Mouse (Mus musculus) embryonic facial prominence, embryonic 12.5 days (tissue): ENCODE data around the gene Golph3. TPM values are rescaled to one million over a fixed set of nuclear protein-coding genes. Genes with fewer than 3 reads are reported as not detected.

Experiments
- ATAC-seq: fragments of 200-750 bp; cut with Nextera tagmentation; 2 replicates; pipeline ENCODE4 v1.8.0; 2017; ENCODE audit not compliant: insufficient number of reproducible peaks, insufficient read depth, low FRiP score, low TSS enrichment
- H3K27ac ChIP-seq: fragments of 300-500 bp; sonication (generic); 2 replicates; pipeline ENCODE4 v1.5.1; 2016; ENCODE audit warnings: mild to moderate bottlenecking
- H3K27me3 ChIP-seq: fragments of 300-500 bp; sonication (generic); 2 replicates; pipeline ENCODE4 v1.6.1; 2016; ENCODE audit warnings: mild to moderate bottlenecking, moderate library complexity
- H3K36me3 ChIP-seq: fragments of 300-500 bp; sonication (generic); 2 replicates; pipeline ENCODE4 v1.6.1; 2016; ENCODE audit warnings: mild to moderate bottlenecking
- H3K4me1 ChIP-seq: fragments of 300-500 bp; sonication (generic); 2 replicates; pipeline ENCODE4 v1.6.1; 2016
- H3K4me2 ChIP-seq: fragments of 300-500 bp; sonication (generic); replicated peaks from 2 replicates; pipeline ENCODE4 v1.6.1; 2016; ENCODE audit warnings: mild to moderate bottlenecking, moderate library complexity
- H3K4me3 ChIP-seq: fragments of 300-500 bp; sonication (generic); 2 replicates; pipeline ENCODE4 v1.5.1; 2016; ENCODE audit warnings: mild to moderate bottlenecking
- H3K9ac ChIP-seq: fragments of 300-500 bp; sonication (generic); 2 replicates; pipeline ENCODE4 v1.6.1; 2016; ENCODE audit warnings: mild to moderate bottlenecking, moderate library complexity
- H3K9me3 ChIP-seq: fragments of 300-500 bp; sonication (generic); 2 replicates; pipeline ENCODE4 v1.6.1; 2016; ENCODE audit warnings: mild to moderate bottlenecking, moderate library complexity
- WGBS: fragments of 180-500 bp; shearing (Covaris S2); methylation state at CpG from one replicate; pipeline ENCODE4 v1.1.7; 2016; 5-methylcytosine and 5-hydroxymethylcytosine counted together
- polyA plus RNA-seq: library from polyadenylated mRNA; unstranded; fragments of >200 nt; fragmentation: Nextera tagmentation; extraction: Ambion mirVana; gene quantifications from 2 replicates; pipeline ENCODE4 v1.2.1, GENCODE M21; 2016

Golph3 gene
- polyA plus RNA-seq, 1 experiment from 2014 or later: 104 TPM

DNA sequence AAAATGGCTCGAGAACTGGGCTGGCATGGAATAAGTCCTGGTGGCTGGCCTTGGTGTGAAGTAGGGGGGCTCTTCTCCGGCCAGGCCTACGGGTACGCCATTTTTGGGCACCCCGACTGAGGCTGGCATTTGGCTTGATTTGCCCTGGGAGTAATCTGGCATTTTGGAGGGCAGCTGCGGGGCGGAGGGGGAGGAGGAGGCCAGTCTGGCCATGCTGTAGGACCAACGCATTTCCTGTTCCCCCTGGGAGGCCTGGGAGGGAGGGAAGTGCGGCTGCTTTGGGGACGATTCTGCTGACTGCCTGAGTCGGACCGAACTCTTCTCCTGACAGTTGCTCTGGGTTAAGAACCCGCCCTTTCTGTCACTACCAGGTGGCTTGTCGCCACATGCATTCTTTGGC is 52.2 kb downstream of the Golph3 start:
- H3K4me3 ChIP-seq: no peak overlapping the region
- H3K4me1 ChIP-seq: peaks cover 4% of the 10 kb centered on the region; the same call in 1 of the 2 replicates
- no peak for ATAC-seq
- H3K9me3 ChIP-seq: no peaks in the 10 kb centered on the region
- H3K9ac ChIP-seq: no peak overlapping the region
- 66% methylated on average over 14 of the region's 14 CpGs for WGBS
- 0 out of 2 replicates have a peak, but pooled peaks cover 4% of the 10 kb centered on the region for H3K36me3 ChIP-seq
- H3K27me3 ChIP-seq: 0 out of 2 replicates have a peak, but pooled peaks cover 4% of the 10 kb centered on the region
- H3K27ac ChIP-seq: no peak overlapping the region
- no peak overlapping the region for H3K4me2 ChIP-seq

DNA sequence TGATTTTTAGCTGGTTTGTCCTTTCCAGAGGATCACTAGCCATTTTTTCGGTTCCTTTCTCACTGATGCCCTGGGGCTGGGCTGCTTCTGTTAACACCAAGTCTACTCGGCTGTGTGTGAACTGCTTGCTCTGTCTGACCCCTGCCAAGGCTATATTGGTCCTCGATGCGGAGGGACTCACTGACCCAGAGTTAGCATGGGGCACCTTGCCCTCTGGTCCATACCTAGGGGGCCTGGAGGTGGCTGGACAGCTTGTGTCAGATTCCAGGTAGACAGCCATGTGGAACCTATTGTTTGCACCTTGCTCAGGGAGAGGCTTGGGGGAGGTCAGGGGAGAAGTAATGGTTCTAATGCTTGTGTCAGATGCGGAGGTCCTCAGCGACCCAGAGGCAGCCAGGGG is 52.7 kb downstream of the Golph3 start:
- H3K4me1 ChIP-seq: peaks cover 4% of the 10 kb centered on the region; the same call in 1 of the 2 replicates
- 49% methylated on average over 6 of the region's 6 CpGs for WGBS
- H3K9me3 ChIP-seq: no peaks in the 10 kb centered on the region
- no peak overlapping the region for H3K27ac ChIP-seq
- 0 out of 2 replicates have a peak, but pooled peaks cover 4% of the 10 kb centered on the region for H3K27me3 ChIP-seq
- ATAC-seq: no peak
- no peak overlapping the region for H3K4me3 ChIP-seq
- H3K36me3 ChIP-seq: 0 out of 2 replicates have a peak, but pooled peaks cover 4% of the 10 kb centered on the region
- no peak overlapping the region for H3K4me2 ChIP-seq
- H3K9ac ChIP-seq: no peak overlapping the region

DNA sequence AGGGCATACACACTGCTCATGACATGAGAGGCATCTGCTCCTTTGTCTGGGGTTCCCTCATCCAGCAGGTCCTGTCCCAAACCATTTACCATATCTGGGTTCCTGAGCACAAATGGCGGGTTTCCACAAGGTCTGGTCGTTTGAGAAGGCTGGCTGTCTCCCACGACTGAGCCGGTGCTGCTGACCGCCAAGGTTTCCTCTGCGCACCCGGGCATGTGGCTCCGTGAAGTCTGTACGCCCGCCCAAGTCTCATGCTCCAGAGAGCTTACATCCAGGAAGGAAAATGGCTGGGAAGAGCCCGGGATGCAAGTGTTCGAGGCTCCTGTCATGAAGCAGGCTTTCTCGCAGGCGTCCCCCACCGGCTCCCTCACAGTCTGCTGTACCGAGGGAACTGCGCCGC is 53.7 kb downstream of the Golph3 start:
- no peak for ATAC-seq
- H3K4me3 ChIP-seq: peak overlapping the region; percentile 22
- no peak overlapping the region for H3K9ac ChIP-seq
- peaks cover 4% of the 10 kb centered on the region; the same call in 1 of the 2 replicates for H3K4me1 ChIP-seq
- H3K4me2 ChIP-seq: peak overlapping the region; percentile 48
- H3K27ac ChIP-seq: no peak overlapping the region
- 0 out of 2 replicates have a peak, but pooled peaks cover 4% of the 10 kb centered on the region for H3K27me3 ChIP-seq
- no peaks in the 10 kb centered on the region for H3K9me3 ChIP-seq
- 0 out of 2 replicates have a peak, but pooled peaks cover 4% of the 10 kb centered on the region for H3K36me3 ChIP-seq
- WGBS: 59% methylated on average over 18 of the region's 18 CpGs

DNA sequence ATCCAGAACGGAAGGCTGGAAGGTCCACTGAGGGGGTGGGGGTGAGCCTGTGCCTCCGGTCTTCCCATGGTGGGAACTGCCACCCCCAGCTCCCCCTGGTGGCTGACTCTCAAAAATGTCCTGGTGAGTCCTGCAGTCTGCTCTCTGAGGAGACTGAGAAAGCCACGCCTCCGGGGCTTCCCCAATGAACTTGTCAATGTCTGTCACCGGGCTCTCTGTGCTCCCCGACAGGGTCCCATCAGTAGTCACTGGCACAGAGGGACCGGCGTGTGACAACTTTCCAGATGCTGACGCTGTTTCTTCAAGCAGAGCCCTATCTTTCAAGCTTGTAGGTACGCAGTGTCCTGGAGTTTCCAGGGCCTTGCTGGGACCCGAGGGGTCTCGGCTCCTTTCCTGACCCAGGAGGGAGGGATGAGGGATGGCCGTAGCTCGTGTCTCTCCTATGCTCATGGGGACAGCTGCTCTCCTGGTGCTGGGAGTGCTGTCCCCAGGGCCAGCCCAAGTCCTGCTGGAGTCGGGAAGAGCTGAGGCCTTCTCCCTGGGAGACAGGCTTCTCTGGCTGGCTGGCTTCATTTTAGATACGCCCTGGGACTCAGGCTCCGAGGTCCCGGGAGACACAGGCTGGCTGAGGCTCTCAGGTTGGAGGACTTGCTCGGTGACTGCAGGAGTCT is 54.5 kb downstream of the Golph3 start:
- 4% methylated on average over 19 of the region's 19 CpGs for WGBS
- Histone ChIP-seq H3K36me3 (peaks cover 7% of the 10 kb centered on the region; the same call in 1 of the 2 replicates), H3K27ac (no peak overlapping the region), H3K9ac (peak overlapping the region; percentile 12; the same call in 1 of the 2 replicates), H3K4me3 (peak overlapping the region; percentile 22), H3K4me1 (peaks cover 4% of the 10 kb centered on the region; the same call in 1 of the 2 replicates), H3K9me3 (0 out of 2 replicates have a peak, but pooled peaks cover 3% of the 10 kb centered on the region), H3K4me2 (peak overlapping the region; percentile 48), H3K27me3 (0 out of 2 replicates have a peak, but pooled peaks cover 4% of the 10 kb centered on the region)
- peak; percentile 74 for ATAC-seq

DNA sequence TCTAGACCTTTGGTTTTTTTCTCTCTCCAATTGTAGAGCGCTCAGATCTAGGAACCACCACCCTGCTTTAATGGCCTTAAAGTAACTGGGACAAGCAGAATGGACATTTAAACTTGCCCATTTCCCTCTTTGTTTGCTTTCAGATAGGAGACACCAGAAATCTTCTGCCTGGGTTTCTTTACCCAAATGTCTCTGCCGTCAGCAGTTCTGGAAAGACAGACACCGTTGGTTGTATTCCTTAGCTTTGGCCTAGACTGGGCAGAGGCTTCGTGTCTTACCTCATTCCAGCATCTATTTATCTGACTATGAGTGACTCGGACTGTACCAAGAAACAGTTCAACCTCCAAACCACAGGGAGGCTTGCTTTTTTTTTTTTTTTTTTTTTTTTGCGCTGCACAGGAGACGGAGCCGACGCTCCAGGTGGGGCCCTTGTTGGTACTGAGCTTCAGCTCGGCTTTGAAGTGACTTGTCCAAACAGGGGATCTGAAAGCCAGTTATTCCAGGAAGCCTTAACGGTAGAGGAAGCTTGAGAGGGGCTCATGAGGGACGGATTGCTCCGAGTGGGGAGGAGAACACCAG is 55.3 kb downstream of the Golph3 start:
- Histone ChIP-seq H3K36me3 (peaks cover 8% of the 10 kb centered on the region; the same call in 1 of the 2 replicates), H3K27me3 (0 out of 2 replicates have a peak, but pooled peaks cover 4% of the 10 kb centered on the region), H3K9ac (no peak overlapping the region), H3K27ac (no peak overlapping the region), H3K4me2 (no peak overlapping the region), H3K4me1 (peaks cover 4% of the 10 kb centered on the region; the same call in 1 of the 2 replicates), H3K4me3 (no peak overlapping the region), H3K9me3 (0 out of 2 replicates have a peak, but pooled peaks cover 3% of the 10 kb centered on the region)
- ATAC-seq: no peak
- 45% methylated on average over 13 of the region's 13 CpGs for WGBS

DNA sequence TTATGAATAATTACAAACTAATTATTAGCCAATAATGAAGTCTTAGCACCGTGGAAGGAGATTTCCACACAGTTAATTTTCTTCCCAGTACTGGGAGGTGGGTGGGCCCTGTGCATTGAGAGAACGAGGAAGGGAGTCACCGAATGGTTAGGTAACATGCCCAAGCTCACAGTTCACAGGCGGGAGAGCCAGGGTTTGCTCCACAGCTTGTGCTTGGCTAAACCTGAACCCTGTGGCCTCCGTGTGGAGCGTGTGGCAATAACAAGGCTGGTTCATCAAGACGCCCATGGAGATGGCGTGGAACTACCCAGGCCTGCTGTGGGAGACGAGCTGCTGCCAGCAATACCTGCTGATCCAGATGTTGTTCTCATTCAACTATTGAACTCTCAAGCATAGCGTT is 56.5 kb downstream of the Golph3 start:
- Histone ChIP-seq H3K36me3 (peaks cover 3% of the 10 kb centered on the region; the same call in 1 of the 2 replicates), H3K27ac (no peak overlapping the region), H3K9ac (no peak overlapping the region), H3K9me3 (0 out of 2 replicates have a peak, but pooled peaks cover 3% of the 10 kb centered on the region), H3K4me2 (no peak overlapping the region), H3K4me3 (no peak overlapping the region), H3K27me3 (0 out of 2 replicates have a peak, but pooled peaks cover 4% of the 10 kb centered on the region), H3K4me1 (peaks cover 4% of the 10 kb centered on the region; the same call in 1 of the 2 replicates)
- ATAC-seq: no peak
- 76% methylated on average over 10 of the region's 10 CpGs for WGBS

DNA sequence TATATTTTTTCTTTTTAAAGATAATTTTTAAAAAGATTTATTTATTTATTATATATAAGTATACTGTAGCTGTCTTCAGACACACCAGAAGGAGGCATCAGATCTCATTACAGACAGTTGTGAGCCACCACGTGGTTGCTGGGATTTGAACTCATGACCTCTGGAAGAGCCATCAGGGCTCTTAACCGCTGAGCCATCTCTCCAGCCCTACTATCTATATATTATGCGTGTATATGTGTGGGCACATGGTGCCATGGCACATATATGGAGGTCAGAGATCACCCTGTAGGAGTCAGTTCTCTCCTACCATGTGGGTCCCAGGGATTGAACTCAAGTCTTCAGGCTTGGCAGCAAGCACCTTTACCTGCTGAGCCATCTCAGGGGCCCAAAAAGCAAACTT is 58.8 kb downstream of the Golph3 start:
- no peak overlapping the region for H3K9ac ChIP-seq
- no peak overlapping the region for H3K4me3 ChIP-seq
- 89% methylated on average over 3 of the region's 3 CpGs for WGBS
- peaks cover 4% of the 10 kb centered on the region; the same call in 1 of the 2 replicates for H3K4me1 ChIP-seq
- no peaks in the 10 kb centered on the region for H3K27me3 ChIP-seq
- H3K9me3 ChIP-seq: 0 out of 2 replicates have a peak, but pooled peaks cover 3% of the 10 kb centered on the region
- H3K4me2 ChIP-seq: no peak overlapping the region
- ATAC-seq: no peak
- H3K27ac ChIP-seq: no peak overlapping the region
- H3K36me3 ChIP-seq: peaks cover 3% of the 10 kb centered on the region; the same call in 1 of the 2 replicates

DNA sequence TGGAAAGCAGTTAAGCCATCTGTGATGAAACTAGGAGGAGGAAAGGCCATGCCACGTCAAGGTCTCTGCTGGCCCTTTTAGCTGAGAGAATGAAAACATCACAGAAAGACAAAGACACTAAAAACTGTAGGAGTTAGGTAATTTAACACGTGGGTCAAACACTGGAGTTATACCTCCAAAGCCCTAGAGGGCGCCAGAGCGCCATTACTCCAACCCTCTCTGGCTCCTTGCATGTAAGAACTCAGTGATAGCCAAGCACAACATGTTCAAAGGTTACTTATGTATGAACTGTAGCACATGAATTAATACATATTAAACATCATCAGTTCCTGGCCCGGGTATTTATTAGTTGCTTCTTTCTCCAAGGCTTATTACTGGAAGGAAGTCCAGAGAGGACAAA is 59.3 kb downstream of the Golph3 start:
- WGBS: 52% methylated on average over 5 of the region's 5 CpGs
- ATAC-seq: no peak
- H3K36me3 ChIP-seq: peaks cover 3% of the 10 kb centered on the region; the same call in 1 of the 2 replicates

DNA sequence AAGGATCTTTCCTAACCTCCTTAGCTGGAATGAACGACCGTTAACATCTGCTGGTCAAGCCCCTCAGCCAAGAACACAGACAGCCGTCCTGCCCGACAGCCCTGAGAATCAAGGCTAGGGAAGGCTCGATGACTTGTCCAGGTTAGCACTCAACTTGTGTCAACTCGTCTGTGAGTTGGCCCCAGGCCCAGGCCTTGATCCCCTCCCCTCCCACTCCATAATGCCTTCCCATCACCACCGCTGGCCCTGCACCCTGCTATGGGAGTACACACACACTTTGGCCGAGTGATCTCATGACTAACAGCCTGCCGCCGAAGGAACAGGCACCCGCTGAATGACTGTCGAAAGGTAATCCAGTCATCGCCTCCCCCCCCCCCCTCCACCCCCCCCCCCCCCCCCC is 63.4 kb downstream of the Golph3 start:
- Histone ChIP-seq H3K9me3 (0 out of 2 replicates have a peak, but pooled peaks cover 3% of the 10 kb centered on the region), H3K9ac (no peak overlapping the region), H3K36me3 (peaks cover 3% of the 10 kb centered on the region; the same call in 1 of the 2 replicates), H3K4me3 (no peak overlapping the region), H3K4me2 (no peak overlapping the region), H3K4me1 (no peaks in the 10 kb centered on the region), H3K27me3 (no peaks in the 10 kb centered on the region), H3K27ac (no peak overlapping the region)
- 81% methylated on average over 13 of the region's 13 CpGs for WGBS
- peak; percentile 64; the same call in 1 of the 2 replicates for ATAC-seq

More for the DNA sequence above, 59.3 kb downstream of the Golph3 start:
- Histone ChIP-seq H3K4me1 (peaks cover 4% of the 10 kb centered on the region; the same call in 1 of the 2 replicates), H3K9ac (no peak overlapping the region), H3K27ac (no peak overlapping the region), H3K4me2 (no peak overlapping the region), H3K27me3 (no peaks in the 10 kb centered on the region), H3K4me3 (no peak overlapping the region), H3K9me3 (0 out of 2 replicates have a peak, but pooled peaks cover 3% of the 10 kb centered on the region)

DNA sequence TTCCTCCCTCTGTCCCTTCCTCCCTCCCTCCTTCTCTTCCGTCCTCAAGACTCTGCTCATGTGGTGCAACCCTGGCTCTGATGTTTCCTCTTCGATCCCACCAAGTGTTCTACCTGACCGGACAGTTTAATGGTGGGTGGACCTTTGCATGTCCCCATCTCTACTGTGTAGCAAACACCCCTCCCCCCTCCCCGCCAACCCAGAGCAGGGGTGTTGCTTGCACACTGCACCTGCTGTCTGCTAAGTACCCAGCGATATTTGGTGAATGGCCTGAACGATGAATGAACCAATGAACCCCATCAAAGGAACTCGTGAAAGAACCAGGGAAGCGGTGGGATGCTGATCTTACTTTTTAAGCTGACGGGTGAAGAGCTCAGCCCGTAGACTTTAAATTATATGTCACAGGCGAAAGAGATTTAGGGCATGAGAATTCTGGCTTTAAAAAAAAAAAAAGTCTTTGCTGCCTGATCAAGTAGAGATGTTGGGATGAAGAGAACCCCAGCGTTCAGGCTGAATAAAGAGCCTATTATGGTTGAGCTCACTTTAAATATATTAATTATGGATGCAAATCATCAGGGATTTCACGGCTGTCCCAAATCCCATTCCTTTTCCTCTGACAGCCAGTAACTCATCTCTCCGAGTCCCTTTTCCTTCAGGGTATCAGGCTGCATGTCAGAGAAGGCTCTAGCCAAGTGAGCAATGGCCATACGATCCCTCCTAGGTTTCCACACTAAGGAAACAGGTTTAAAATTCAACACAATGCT is 67.7 kb downstream of the Golph3 start:
- Histone ChIP-seq H3K27me3 (no peaks in the 10 kb centered on the region), H3K9me3 (no peaks in the 10 kb centered on the region), H3K9ac (no peak overlapping the region), H3K4me1 (no peaks in the 10 kb centered on the region), H3K27ac (no peak overlapping the region), H3K4me3 (no peak overlapping the region), H3K36me3 (no peaks in the 10 kb centered on the region), H3K4me2 (no peak overlapping the region)
- WGBS: 76% methylated on average over 15 of the region's 15 CpGs
- no peak for ATAC-seq

DNA sequence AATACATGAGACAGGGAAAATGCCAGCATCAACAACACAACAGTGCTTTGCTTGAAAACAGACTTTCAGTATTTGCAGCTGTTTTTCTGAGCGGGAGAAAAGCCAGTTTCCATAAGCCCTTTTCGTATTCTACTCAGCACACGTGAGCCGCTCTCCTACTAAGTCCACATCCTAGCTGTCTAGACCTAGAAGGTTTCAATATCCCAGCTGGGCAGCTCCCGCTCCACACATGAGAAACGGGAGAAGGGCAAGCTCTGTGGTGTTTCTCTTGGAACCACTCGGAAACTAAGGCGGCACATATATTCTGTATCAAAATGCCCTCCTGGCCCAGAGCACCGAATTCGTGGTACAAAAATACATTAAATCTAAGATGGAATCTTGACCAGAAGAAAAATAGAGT is 73.5 kb downstream of the Golph3 start:
- H3K4me1 ChIP-seq: no peaks in the 10 kb centered on the region
- H3K27me3 ChIP-seq: no peaks in the 10 kb centered on the region
- peak; percentile 52; the same call in 1 of the 2 replicates for ATAC-seq
- 76% methylated on average over 10 of the region's 10 CpGs for WGBS
- no peak overlapping the region for H3K4me2 ChIP-seq
- H3K36me3 ChIP-seq: no peaks in the 10 kb centered on the region
- H3K4me3 ChIP-seq: no peak overlapping the region
- H3K9ac ChIP-seq: no peak overlapping the region
- no peaks in the 10 kb centered on the region for H3K9me3 ChIP-seq
- H3K27ac ChIP-seq: no peak overlapping the region
